Mouse (Mus musculus): Measurements from ENCODE around the gene Ppp4r1.

DNA sequence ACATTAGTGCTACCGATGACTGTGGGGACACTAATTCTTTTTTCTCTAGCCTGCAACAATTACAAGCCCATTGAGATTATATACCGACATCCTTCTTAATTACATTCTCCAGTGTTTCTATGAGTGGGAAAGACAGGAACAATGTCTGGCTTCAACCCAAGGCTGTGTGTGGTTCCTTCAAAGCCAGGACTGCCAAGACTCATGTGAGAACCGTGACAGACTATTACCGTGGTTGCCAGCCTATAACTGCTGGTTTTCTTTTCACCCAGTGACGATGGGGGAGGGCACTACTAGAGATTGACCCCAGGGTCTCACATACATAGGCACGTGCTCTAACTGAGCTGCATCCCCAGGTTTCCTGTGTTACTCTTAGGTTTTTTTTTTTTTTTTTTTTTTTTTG is 25.2 kb upstream of the Ppp4r1 start:
- TF ChIP-seq CTCF (IDR thresholded peaks at IDR 0.05; ENCODE audit: insufficient read depth, low read length) (no peak), POLR2A (IDR thresholded peaks at IDR 0.05; ENCODE audit: borderline replicate concordance, extremely low read depth, low read depth, low read length) (no peak)

All from lung, adult 2 months (tissue).